Mouse (Mus musculus) CH12.LX (cell line): Measurements from ENCODE around the gene Lekr1. TPM values are rescaled to one million over a fixed set of nuclear protein-coding genes. Genes with fewer than 3 reads are reported as not detected.

Source experiments
- DNase-seq: peaks from one replicate; pipeline ENCODE4 v3.0.0-alpha.2; 2013; ENCODE audit errors: extremely low read depth
- H3K27ac ChIP-seq: 2 replicates; pipeline ENCODE4 v1.5.1; 2012; ENCODE audit warnings: low read depth, mild to moderate bottlenecking, control low read depth, moderate library complexity; ENCODE audit not compliant: insufficient read depth
- H3K27me3 ChIP-seq: replicated peaks from 2 replicates; pipeline ENCODE3; 2012; ENCODE audit warnings: inconsistent platforms
- H3K36me3 ChIP-seq, 2 experiments: replicated peaks in 1 of 2; 2 replicates each; pipeline versions ENCODE3 to v1.6.1; 2012; ENCODE audit warnings: inconsistent platforms in 1 of 2, low read length in 1 of 2, mild to moderate bottlenecking in 1 of 2, mixed read lengths in 1 of 2, moderate library complexity in 1 of 2; ENCODE audit not compliant: control insufficient read depth in 1 of 2, insufficient read depth in 1 of 2
- H3K4me1 ChIP-seq, 2 experiments: 2 replicates each; pipeline ENCODE4 v1.6.1; 2012; ENCODE audit warnings: inconsistent platforms in 1 of 2, moderate library complexity in 1 of 2; ENCODE audit not compliant: insufficient read depth in 2 of 2, control insufficient read depth in 1 of 2
- H3K4me2 ChIP-seq: 2 replicates; pipeline ENCODE4 v1.6.1; 2012; ENCODE audit warnings: low read depth, mild to moderate bottlenecking, control low read depth; ENCODE audit not compliant: poor library complexity, insufficient read depth, severe bottlenecking
- H3K4me3 ChIP-seq, 3 experiments: fragments of 150-350 bp in 1 of 3; sonication (generic) in 1 of 3; replicated peaks in 1 of 3; 2 replicates each; pipeline versions ENCODE3 to v1.5.1; 2011 to 2012; ENCODE audit warnings: low read depth in 2 of 3, low read length in 2 of 3, mild to moderate bottlenecking in 2 of 3, moderate library complexity in 2 of 3, control low read depth in 1 of 3, improper control_type of control experiment in 1 of 3, inconsistent platforms in 1 of 3, mixed read lengths in 1 of 3; ENCODE audit not compliant: poor library complexity in 1 of 3
- H3K79me2 ChIP-seq: replicated peaks from 2 replicates; pipeline ENCODE4 v1.6.1; 2012; ENCODE audit warnings: mild to moderate bottlenecking, moderate library complexity; ENCODE audit not compliant: control insufficient read depth, poor library complexity, insufficient read depth, severe bottlenecking; ENCODE audit errors: extremely low read depth
- H3K9ac ChIP-seq: 2 replicates; pipeline ENCODE4 v1.6.1; 2012; ENCODE audit warnings: low read depth, mild to moderate bottlenecking, control low read depth, moderate library complexity; ENCODE audit not compliant: insufficient read depth
- H3K9me3 ChIP-seq: replicated peaks from 2 replicates; pipeline ENCODE3; 2012; ENCODE audit warnings: low read length, inconsistent platforms, mixed read lengths
- BHLHE40 ChIP-seq: IDR thresholded peaks from 2 replicates; pipeline ENCODE4 v1.6.1; 2011; ENCODE audit warnings: mild to moderate bottlenecking, low read depth, low read length, improper control_type of control experiment
- CHD1 ChIP-seq: IDR thresholded peaks from 2 replicates; pipeline ENCODE4 v1.6.1; 2012; ENCODE audit warnings: low read depth, low read length, improper control_type of control experiment, inconsistent platforms
- ELF1 ChIP-seq: IDR thresholded peaks from 2 replicates; pipeline ENCODE4 v1.6.1; 2014; ENCODE audit warnings: low read depth, mild to moderate bottlenecking, inconsistent platforms, low read length, improper control_type of control experiment
- EP300 ChIP-seq: IDR thresholded peaks from 2 replicates; pipeline ENCODE4 v1.6.1; 2011; ENCODE audit warnings: low read length, improper control_type of control experiment
- ETS1 ChIP-seq: conservative IDR thresholded peaks from 2 replicates; pipeline ENCODE4 v1.6.1; 2012; ENCODE audit warnings: low read depth, mild to moderate bottlenecking, inconsistent platforms, low read length, improper control_type of control experiment, moderate library complexity
- GABPA ChIP-seq: IDR thresholded peaks from 2 replicates; pipeline ENCODE4 v1.6.1; 2012; ENCODE audit warnings: low read depth, low read length, improper control_type of control experiment, inconsistent platforms; ENCODE audit not compliant: insufficient replicate concordance
- HCFC1 ChIP-seq: IDR thresholded peaks from 2 replicates; pipeline ENCODE4 v1.6.1; 2012; ENCODE audit warnings: low read depth, mild to moderate bottlenecking, inconsistent platforms, low read length, improper control_type of control experiment
- IRF4 ChIP-seq: IDR thresholded peaks from 2 replicates; pipeline ENCODE4 v1.6.1; 2014; ENCODE audit warnings: low read depth, mild to moderate bottlenecking, inconsistent platforms, low read length, improper control_type of control experiment
- JUN ChIP-seq: IDR thresholded peaks from 2 replicates; pipeline ENCODE4 v1.6.1; 2011; ENCODE audit warnings: low read depth, mild to moderate bottlenecking, low read length, improper control_type of control experiment, moderate library complexity; ENCODE audit not compliant: insufficient read depth
- JUND ChIP-seq: conservative IDR thresholded peaks from 2 replicates; pipeline ENCODE4 v1.6.1; 2011; ENCODE audit warnings: low read depth, low read length, improper control_type of control experiment
- KAT2A ChIP-seq: IDR thresholded peaks from 2 replicates; pipeline ENCODE4 v1.6.1; 2012; ENCODE audit warnings: low read length, improper control_type of control experiment, inconsistent platforms; ENCODE audit not compliant: insufficient replicate concordance
- MAFK ChIP-seq: IDR thresholded peaks from 2 replicates; pipeline ENCODE4 v1.6.1; 2011; ENCODE audit warnings: low read length, improper control_type of control experiment; ENCODE audit not compliant: insufficient replicate concordance
- MAZ ChIP-seq: IDR thresholded peaks from 2 replicates; pipeline ENCODE4 v1.6.1; 2012; ENCODE audit warnings: low read depth, mild to moderate bottlenecking, inconsistent platforms, low read length, improper control_type of control experiment, moderate library complexity
- MYC ChIP-seq: IDR thresholded peaks from 2 replicates; pipeline ENCODE4 v1.6.1; 2011; ENCODE audit warnings: low read depth, mild to moderate bottlenecking, improper control_type of control experiment, low read length
- POLR2A ChIP-seq: IDR thresholded peaks from 2 replicates; pipeline ENCODE4 v1.6.1; 2011; ENCODE audit warnings: low read depth, mild to moderate bottlenecking, improper control_type of control experiment, low read length
- POLR2AphosphoS2 ChIP-seq: IDR thresholded peaks from 2 replicates; pipeline ENCODE4 v1.6.1; 2011; ENCODE audit warnings: low read depth, low read length, improper control_type of control experiment
- SIN3A ChIP-seq: IDR thresholded peaks from 2 replicates; pipeline ENCODE4 v1.6.1; 2012; ENCODE audit warnings: low read length, improper control_type of control experiment, inconsistent platforms
- TBP ChIP-seq: conservative IDR thresholded peaks from 2 replicates; pipeline ENCODE4 v1.6.1; 2011; ENCODE audit warnings: low read depth, low read length, improper control_type of control experiment
- TCF12 ChIP-seq: IDR thresholded peaks from 2 replicates; pipeline ENCODE4 v1.6.1; 2014; ENCODE audit warnings: low read depth, mild to moderate bottlenecking, inconsistent platforms, low read length, improper control_type of control experiment
- ZKSCAN1 ChIP-seq: IDR thresholded peaks from 2 replicates; pipeline ENCODE4 v1.6.1; 2012; ENCODE audit warnings: low read depth, inconsistent platforms, low read length, improper control_type of control experiment, borderline replicate concordance
- dilution Hi-C: fragments of 300-500 bp; cut with MboI; formaldehyde crosslinking; loops from 2 replicates; pipeline ENCODE4 v1.14.3; 2020; ENCODE audit warnings: low sequenced_read_pairs; ENCODE audit not compliant: extremely low pct_unique_long_range_greater_than_20kb, extremely low pct_ligation_motif_present
- in situ Hi-C: fragments of 300-500 bp; cut with MboI; formaldehyde crosslinking; loops from 3 replicates; pipeline ENCODE4 v1.14.3; 2019; ENCODE audit warnings: low sequenced_read_pairs, low pct_ligation_motif_present, low pct_unique_long_range_greater_than_20kb, mixed read lengths
- polyA plus RNA-seq: library from polyadenylated mRNA; unstranded; fragments of >175 nt; gene quantifications from 2 replicates; pipeline ENCODE4 v1.2.1, GENCODE M21; 2012; ENCODE audit warnings: low read depth; ENCODE audit not compliant: insufficient read length
- total RNA-seq, 2 experiments: library from RNA; depleted of rRNA; stranded (reverse); fragments of 300-350 nt in 1 of 2; fragments of >200 nt in 1 of 2; gene quantifications; 2 replicates each; pipeline ENCODE4 v1.2.3; 2012 to 2014

Gene Lekr1
- total and polyA plus RNA-seq, 3 experiments: 0.17 to 1.4 (median 0.47) TPM

DNA sequence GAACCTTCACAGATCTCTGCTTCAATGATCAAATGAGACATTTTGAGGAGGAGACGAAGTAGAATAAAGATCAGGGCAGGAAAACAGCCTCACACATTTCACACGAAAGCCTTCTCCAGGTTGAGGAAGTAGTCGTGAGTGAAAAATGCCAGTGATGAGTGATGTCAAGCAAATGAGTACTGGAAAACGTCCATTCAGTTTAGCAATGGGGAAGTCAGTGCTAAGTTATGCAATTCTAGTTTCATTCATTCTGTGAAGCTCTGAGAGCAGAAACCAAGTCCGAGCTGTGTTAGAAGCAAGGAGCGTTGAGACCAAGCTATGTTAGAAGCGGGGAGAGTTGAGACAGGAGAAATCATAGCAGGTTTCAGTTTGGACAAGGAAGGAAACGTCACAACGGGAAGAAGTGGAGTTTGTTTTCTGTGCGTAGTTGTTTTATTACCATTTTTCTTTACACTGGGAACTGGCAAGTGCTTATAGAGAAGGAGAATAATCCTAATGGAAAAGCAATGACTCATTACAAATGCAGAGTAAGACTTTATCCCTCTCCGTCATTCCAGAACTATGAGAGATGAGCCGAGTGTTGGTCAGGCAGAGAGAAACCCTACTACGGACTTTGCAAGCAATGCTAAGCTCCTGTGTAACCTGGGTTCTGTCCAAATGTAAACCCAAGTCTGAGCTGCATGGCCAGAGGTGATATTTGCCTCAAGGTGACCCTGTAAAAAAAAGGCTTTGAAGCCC, 207.2 kb downstream of the Lekr1 start:
- H3K9ac ChIP-seq: peak overlapping the region; percentile 45; the same call in 1 of the 2 replicates
- peaks cover 30 to 42% of the 10 kb centered on the region in 2 experiments for H3K4me1 ChIP-seq
- H3K79me2 ChIP-seq: no peaks in the 10 kb centered on the region
- TF ChIP-seq EP300: peak; percentile 81
- TF ChIP-seq ETS1: peak; percentile 51
- 0 out of 2 replicates have a peak, but pooled peaks have one; percentile 22 for TF ChIP-seq MYC
- TF ChIP-seq POLR2A: peak; percentile 32; the same call in 1 of the 2 replicates
- peak; percentile 90 for TF ChIP-seq IRF4
- TF ChIP-seq CHD1: no peak
- TF ChIP-seq MAZ: no peak
- TF ChIP-seq TCF12: peak; percentile 47; the same call in 1 of the 2 replicates
- TF ChIP-seq POLR2AphosphoS2: no peak
- TF ChIP-seq JUND: peak; percentile 72
- TF ChIP-seq SIN3A: peak; percentile 58; the same call in 1 of the 2 replicates
- TF ChIP-seq ZKSCAN1: no peak
- no peak for TF ChIP-seq MAFK
- peak; percentile 52 for TF ChIP-seq JUN
- TF ChIP-seq TBP: peak; percentile 80; the same call in 1 of the 2 replicates
- TF ChIP-seq ELF1: peak; percentile 51; the same call in 1 of the 2 replicates
- peak; percentile 66 for TF ChIP-seq BHLHE40
- no peak for TF ChIP-seq KAT2A
- no peak for TF ChIP-seq HCFC1
- no peak; the same call in 1 of the 2 replicates for TF ChIP-seq GABPA
- peak; percentile 63 for DNase-seq
- peak overlapping the region; percentile 17; the same call in 1 of the 2 replicates for H3K27ac ChIP-seq
- no peak overlapping the region for H3K4me3 ChIP-seq
- in situ Hi-C loops: loop anchor here (25.0 kb wide), 1 partner anchor 336 kb away; the partner anchor contains the start of gene Tiparp
- H3K27me3 ChIP-seq: no peaks in the 10 kb centered on the region
- H3K36me3 ChIP-seq: no peaks in the 10 kb centered on the region
- peak overlapping the region; percentile 80 for H3K4me2 ChIP-seq
- H3K9me3 ChIP-seq: no peaks in the 10 kb centered on the region
- dilution Hi-C loops: no loop called here

Other genes starting within 250 kb of the Lekr1 start
- gene Tiparp, start 137.8 kb upstream of the Lekr1 start, total RNA-seq (2012; rRNA removed): 9.6 and 10.3 TPM in 2 replicates
- gene Tiparp, start 137.8 kb upstream of the Lekr1 start, total RNA-seq (2014; rRNA removed): 25.1 and 30.8 TPM in 2 replicates
- gene Tiparp, start 137.8 kb upstream of the Lekr1 start, polyA plus RNA-seq: 13.2 and 13.7 TPM in 2 replicates